Mouse (Mus musculus) neural tube, embryonic 11.5 days (tissue): ENCODE data around the gene Fzd2. TPM values are rescaled to one million over a fixed set of nuclear protein-coding genes. Genes with fewer than 3 reads are reported as not detected.

Experiments
- ATAC-seq: fragments of 200-750 bp; cut with Nextera tagmentation; 2 replicates; pipeline ENCODE4 v1.8.0; 2017; ENCODE audit warnings: moderate number of reproducible peaks, mild to moderate bottlenecking, moderate TSS enrichment, moderate library complexity; ENCODE audit not compliant: insufficient read depth, low FRiP score, low TSS enrichment
- DNase-seq: peaks from one replicate; pipeline ENCODE4 v3.0.0-alpha.2; 2015; ENCODE audit warnings: low spot score
- H3K27ac ChIP-seq: fragments of 300-500 bp; sonication (generic); 2 replicates; pipeline ENCODE4 v1.5.1; 2014; ENCODE audit warnings: low read depth, mild to moderate bottlenecking, low read length
- H3K27me3 ChIP-seq: fragments of 300-500 bp; sonication (generic); 2 replicates; pipeline ENCODE4 v1.6.1; 2014; ENCODE audit warnings: mild to moderate bottlenecking, low read length, mixed read lengths; ENCODE audit not compliant: control insufficient read depth, insufficient read depth
- H3K36me3 ChIP-seq: fragments of 300-500 bp; sonication (generic); 2 replicates; pipeline ENCODE4 v1.6.1; 2014; ENCODE audit warnings: mild to moderate bottlenecking, low read length, moderate library complexity, mixed read lengths; ENCODE audit not compliant: control insufficient read depth, insufficient read depth
- H3K4me1 ChIP-seq: fragments of 300-500 bp; sonication (generic); 2 replicates; pipeline ENCODE4 v1.6.1; 2014; ENCODE audit warnings: low read length, mixed read lengths; ENCODE audit not compliant: control insufficient read depth, insufficient read depth
- H3K4me2 ChIP-seq: fragments of 300-500 bp; sonication (generic); 2 replicates; pipeline ENCODE4 v1.6.1; 2014; ENCODE audit warnings: low read depth, mild to moderate bottlenecking, moderate library complexity
- H3K4me3 ChIP-seq: fragments of 300-500 bp; sonication (generic); 2 replicates; pipeline ENCODE4 v1.5.1; 2014; ENCODE audit warnings: low read depth, low read length
- H3K9ac ChIP-seq: fragments of 300-500 bp; sonication (generic); 2 replicates; pipeline ENCODE4 v1.6.1; 2014; ENCODE audit warnings: mild to moderate bottlenecking, low read length
- H3K9me3 ChIP-seq: fragments of 300-500 bp; sonication (generic); 2 replicates; pipeline ENCODE4 v1.6.1; 2016; ENCODE audit warnings: low read length; ENCODE audit not compliant: control insufficient read depth
- WGBS: fragments of 180-500 bp; shearing (Covaris S2); extraction: QIAGEN DNeasy Blood & Tissue Kit; methylation state at CpG from one replicate; pipeline ENCODE4 v1.1.7; 2014; 5-methylcytosine and 5-hydroxymethylcytosine counted together
- polyA plus RNA-seq: library from polyadenylated mRNA; unstranded; fragments of >200 nt; fragmentation: Nextera tagmentation; extraction: Ambion mirVana; gene quantifications from 2 replicates; pipeline ENCODE4 v1.2.1, GENCODE M21; 2014

Gene Fzd2
- polyA plus RNA-seq, 1 experiment from 2014 or later = 37.3 TPM

DNA sequence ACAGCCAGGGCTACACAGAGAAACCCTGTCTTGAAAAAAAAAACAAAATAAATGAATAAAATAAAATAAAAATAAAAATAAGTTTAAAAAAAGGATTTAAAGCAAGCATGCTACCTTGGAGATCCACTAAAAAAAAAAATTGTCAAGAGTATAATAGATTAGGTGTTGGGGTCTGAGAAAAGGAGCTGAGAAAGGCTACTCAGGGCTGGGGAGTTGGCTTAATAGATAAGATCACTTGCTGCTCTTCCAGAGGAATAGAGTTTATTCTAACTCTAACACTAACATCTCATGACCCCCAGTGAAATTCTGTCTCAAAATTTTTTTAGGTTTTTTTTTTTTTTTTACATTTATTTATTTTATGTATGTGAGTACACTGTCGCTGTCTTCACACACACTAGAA lies 37.9 kb upstream of the Fzd2 start:
- DNase-seq = no peak
- Histone ChIP-seq H3K9ac (no peak overlapping the region), H3K36me3 (no peaks in the 10 kb centered on the region), H3K4me2 (no peak overlapping the region), H3K9me3 (no peaks in the 10 kb centered on the region), H3K27me3 (no peaks in the 10 kb centered on the region), H3K27ac (no peak overlapping the region), H3K4me3 (no peak overlapping the region), H3K4me1 (no peaks in the 10 kb centered on the region)
- WGBS = 92% methylated on average over 1 of the region's 1 CpGs
- no peak for ATAC-seq

- Histone ChIP-seq H3K4me3 (no peak overlapping the region), H3K4me2 (no peak overlapping the region), H3K9me3 (no peaks in the 10 kb centered on the region), H3K9ac (no peak overlapping the region), H3K36me3 (no peaks in the 10 kb centered on the region), H3K27ac (no peak overlapping the region), H3K27me3 (no peaks in the 10 kb centered on the region), H3K4me1 (no peaks in the 10 kb centered on the region)
- DNase-seq (no peak), ATAC-seq (no peak)
- 87% methylated on average over 6 of the region's 6 CpGs for WGBS
Observed at GRCm38 (mm10) chr11:102567157-102567556, 37.0 kb upstream of the Fzd2 start.

GRCm38 (mm10) chr11:102567723-102568122 lies 36.5 kb upstream of the Fzd2 start:
- ATAC-seq (no peak), DNase-seq (no peak)
- WGBS = 95% methylated on average over 15 of the region's 15 CpGs
- Histone ChIP-seq H3K27me3 (no peaks in the 10 kb centered on the region), H3K27ac (no peak overlapping the region), H3K9me3 (no peaks in the 10 kb centered on the region), H3K36me3 (no peaks in the 10 kb centered on the region), H3K9ac (no peak overlapping the region), H3K4me1 (no peaks in the 10 kb centered on the region), H3K4me3 (no peak overlapping the region), H3K4me2 (no peak overlapping the region)

DNA sequence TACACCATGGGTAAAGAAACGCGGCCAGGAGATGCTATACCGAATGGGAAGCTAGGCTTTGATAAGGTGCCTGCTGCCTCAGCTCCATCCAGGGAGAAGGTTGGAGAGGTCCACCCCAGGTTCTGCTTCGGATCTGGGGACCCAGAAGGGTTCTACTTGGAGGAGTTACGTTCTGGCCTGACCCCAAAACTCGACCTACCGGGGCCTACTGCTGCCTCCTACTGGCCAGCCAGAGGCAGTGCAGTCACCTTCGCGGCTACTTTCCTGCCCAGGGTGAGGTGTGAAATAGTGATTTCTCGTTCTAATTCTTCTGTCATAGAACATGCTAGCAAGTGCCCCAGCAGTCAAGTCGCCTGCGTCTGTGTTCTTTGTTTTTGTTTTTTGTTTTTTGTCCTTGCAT lies 36.0 kb upstream of the Fzd2 start:
- Histone ChIP-seq H3K27me3 (no peaks in the 10 kb centered on the region), H3K9ac (no peak overlapping the region), H3K4me2 (no peak overlapping the region), H3K27ac (no peak overlapping the region), H3K36me3 (no peaks in the 10 kb centered on the region), H3K4me3 (no peak overlapping the region), H3K4me1 (no peaks in the 10 kb centered on the region), H3K9me3 (no peaks in the 10 kb centered on the region)
- DNase-seq (no peak), ATAC-seq (no peak)
- WGBS = 80% methylated on average over 12 of the region's 12 CpGs

DNA sequence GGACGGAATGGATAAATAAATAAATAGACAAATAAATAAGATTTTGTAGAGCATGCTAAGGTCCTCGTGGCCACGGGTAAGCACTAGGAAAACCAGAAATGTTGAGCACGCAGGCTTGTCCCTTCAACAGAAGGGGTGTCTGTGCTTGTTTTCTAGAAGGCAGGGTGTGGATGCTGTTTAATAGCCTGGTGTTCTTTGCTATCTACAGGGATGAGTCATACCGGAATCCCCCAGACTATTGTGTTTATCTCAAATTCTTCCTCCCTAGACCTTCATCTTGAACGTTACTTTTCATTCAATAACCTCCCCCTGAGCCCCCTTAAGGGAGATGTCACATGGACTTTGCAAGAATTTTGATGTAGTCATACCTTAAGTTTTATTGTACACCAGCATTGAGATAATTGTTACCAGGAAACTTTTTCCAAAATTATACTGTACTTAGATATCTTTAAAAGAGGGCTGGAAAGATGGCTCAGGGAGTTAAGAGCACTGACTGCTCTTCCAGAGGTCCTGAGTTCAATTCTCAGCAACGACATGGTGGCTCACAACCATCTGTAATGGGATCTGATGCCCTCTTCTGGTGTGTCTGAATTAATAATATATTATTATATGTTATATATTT lies 35.3 kb upstream of the Fzd2 start:
- Histone ChIP-seq H3K27ac (no peak overlapping the region), H3K9ac (no peak overlapping the region), H3K4me2 (no peak overlapping the region), H3K36me3 (no peaks in the 10 kb centered on the region), H3K4me1 (no peaks in the 10 kb centered on the region), H3K9me3 (no peaks in the 10 kb centered on the region), H3K27me3 (no peaks in the 10 kb centered on the region), H3K4me3 (no peak overlapping the region)
- 82% methylated on average over 7 of the region's 7 CpGs for WGBS
- DNase-seq = no peak
- no peak for ATAC-seq

DNA sequence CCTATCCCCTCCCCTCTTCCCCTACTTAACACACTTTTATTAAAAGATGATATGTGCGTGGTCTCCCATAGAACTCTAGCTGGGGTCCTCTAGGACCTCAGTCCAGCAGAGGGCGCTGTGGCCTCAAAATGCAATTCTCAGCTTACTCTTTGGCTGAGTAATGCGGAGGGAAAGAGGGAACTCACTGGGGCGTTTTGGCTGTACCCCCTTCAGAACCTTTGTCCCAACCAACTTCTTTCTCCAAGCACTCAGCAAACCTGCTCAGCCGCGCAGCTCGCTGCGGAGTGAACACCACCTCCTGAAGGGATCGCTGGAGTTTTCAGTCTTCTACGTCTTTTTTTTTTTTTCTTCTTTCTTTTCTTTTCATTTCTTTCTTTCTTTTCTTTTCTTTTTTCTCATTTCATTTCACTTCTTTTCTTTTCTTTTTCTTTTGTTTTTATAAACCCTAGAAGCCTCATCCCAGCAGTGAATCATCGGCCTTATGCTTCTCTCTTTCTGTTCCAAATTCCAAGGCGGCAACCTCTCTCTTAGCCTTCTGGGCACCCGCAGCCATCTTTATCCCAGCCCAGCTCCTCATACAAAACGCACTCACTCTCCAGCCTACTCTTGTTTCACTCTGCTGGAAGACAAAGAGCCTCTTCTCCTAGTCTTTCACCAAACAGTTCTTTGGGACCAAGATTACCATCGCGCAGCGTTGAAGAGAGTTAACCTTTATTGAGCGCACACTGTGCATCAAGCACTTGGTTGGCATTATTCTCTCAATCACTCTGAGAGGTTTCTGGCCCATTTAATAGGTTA lies 31.1 kb upstream of the Fzd2 start:
- Histone ChIP-seq H3K27me3 (no peaks in the 10 kb centered on the region), H3K4me1 (0 out of 2 replicates have a peak, but pooled peaks cover under 1% of the 10 kb centered on the region), H3K36me3 (no peaks in the 10 kb centered on the region), H3K27ac (no peak overlapping the region), H3K9ac (peak overlapping the region; percentile 59), H3K4me2 (peak overlapping the region; percentile 57), H3K9me3 (no peaks in the 10 kb centered on the region), H3K4me3 (peak overlapping the region; percentile 31)
- WGBS = 8% methylated on average over 18 of the region's 18 CpGs
- DNase-seq (peak; percentile 92), ATAC-seq (peak; percentile 73; the same call in 1 of the 2 replicates)

DNA sequence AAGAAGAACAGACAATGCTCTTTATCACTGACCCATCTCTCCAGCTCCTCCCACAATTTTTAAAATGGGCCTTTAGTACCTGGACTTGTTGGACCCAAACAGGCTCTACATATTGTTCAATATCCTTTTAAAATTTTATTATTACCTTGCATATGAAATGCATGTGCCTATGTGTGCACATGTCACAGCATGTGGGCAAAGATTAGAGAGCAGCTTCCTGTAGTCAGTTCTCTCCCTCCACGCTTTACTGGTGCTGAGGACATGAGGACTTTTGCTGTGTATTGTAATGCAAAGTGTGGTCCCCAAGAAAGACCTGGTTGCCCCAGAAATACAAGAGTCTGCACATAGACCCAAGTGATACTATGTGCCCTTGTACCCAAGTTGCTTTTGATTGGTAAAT lies 29.2 kb upstream of the Fzd2 start:
- DNase-seq (no peak), ATAC-seq (no peak)
- no peak overlapping the region for H3K27ac ChIP-seq
- no peaks in the 10 kb centered on the region for H3K36me3 ChIP-seq
- no peak overlapping the region for H3K4me2 ChIP-seq
- no peaks in the 10 kb centered on the region for H3K9me3 ChIP-seq
- H3K9ac ChIP-seq = no peak overlapping the region
- H3K4me1 ChIP-seq = peaks cover 17% of the 10 kb centered on the region
- 56% methylated on average over 1 of the region's 1 CpGs for WGBS
- no peak overlapping the region for H3K4me3 ChIP-seq
- H3K27me3 ChIP-seq = no peaks in the 10 kb centered on the region

DNA sequence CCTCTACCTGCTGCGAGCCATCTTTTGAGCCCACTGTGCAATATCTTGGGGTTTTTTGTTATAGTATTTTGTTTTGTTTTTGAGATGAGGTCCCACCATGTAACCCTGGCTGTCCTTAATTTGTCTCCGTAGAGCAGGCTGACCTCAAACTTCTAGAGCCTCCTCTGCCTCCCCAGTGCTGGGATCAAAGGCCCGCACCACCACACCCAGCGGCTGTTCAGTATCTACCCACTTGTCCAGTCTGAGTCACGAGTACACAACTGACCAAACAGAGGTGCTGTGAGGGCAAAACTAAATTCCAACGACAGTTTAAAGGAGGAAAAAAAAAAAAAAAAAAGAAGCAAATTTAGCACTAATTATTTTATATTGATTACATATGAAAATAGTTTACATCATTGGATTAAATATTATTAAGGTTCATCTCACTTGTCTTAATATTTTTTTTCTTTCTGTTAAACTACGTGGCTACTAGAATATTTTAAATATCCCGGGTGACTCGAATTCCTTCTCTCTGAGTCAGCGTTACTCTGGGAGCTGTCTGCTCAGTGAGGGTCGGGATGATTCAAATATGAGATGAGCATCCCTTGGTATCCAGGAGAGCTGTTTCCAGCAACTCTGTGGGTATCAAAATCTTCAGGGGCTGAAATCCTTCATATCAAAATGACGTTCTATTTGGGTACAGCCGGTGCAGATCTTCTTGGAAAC lies 28.0 kb upstream of the Fzd2 start:
- WGBS = 72% methylated on average over 13 of the region's 13 CpGs
- peaks cover 22% of the 10 kb centered on the region for H3K4me1 ChIP-seq
- no peak overlapping the region for H3K27ac ChIP-seq
- no peaks in the 10 kb centered on the region for H3K36me3 ChIP-seq
- H3K9ac ChIP-seq = no peak overlapping the region
- DNase-seq (no peak), ATAC-seq (no peak)
- no peak overlapping the region for H3K4me2 ChIP-seq
- no peak overlapping the region for H3K4me3 ChIP-seq
- no peaks in the 10 kb centered on the region for H3K27me3 ChIP-seq
- no peaks in the 10 kb centered on the region for H3K9me3 ChIP-seq
